Comparison of ENCODE assay signal across 8 mouse cellular contexts in genomic region chr1:97977521-97977920, GRCm38 (mm10).
DNase-seq lines count a peak whose midpoint lies in the region; ATAC-seq and TF ChIP-seq lines count a peak whose summit lies in the region.

No protein-coding gene starts in this region.

- 10% methylated on average over 7 of the region's 7 CpGs for WGBS in heart, embryonic 15.5 days
- 8% methylated on average over 7 of the region's 7 CpGs for WGBS in hindbrain, embryonic 13.5 days
- WGBS in midbrain, embryonic 11.5 days = 7% methylated on average over 7 of the region's 7 CpGs

- H3K27me3 ChIP-seq in heart, embryonic 15.5 days = no peaks in the 10 kb centered on the region
- H3K27me3 ChIP-seq in hindbrain, embryonic 13.5 days = no peaks in the 10 kb centered on the region
- H3K27me3 ChIP-seq in midbrain, embryonic 11.5 days (ENCODE audit: control insufficient read depth, insufficient read depth, low read length) = no peaks in the 10 kb centered on the region; the same call in 1 of the 2 replicates

- no peak for TF ChIP-seq POLR2A in cortical plate, adult 2 months (IDR thresholded peaks at IDR 0.05; ENCODE audit: extremely low read depth, insufficient read depth, low read length)

- H3K36me3 ChIP-seq in heart, embryonic 15.5 days = no peaks in the 10 kb centered on the region
- H3K36me3 ChIP-seq in hindbrain, embryonic 13.5 days = peaks cover 4% of the 10 kb centered on the region; the same call in 1 of the 2 replicates
- H3K36me3 ChIP-seq in midbrain, embryonic 11.5 days (ENCODE audit: control insufficient read depth, insufficient read depth, low read length) = no peaks in the 10 kb centered on the region

- H3K4me3 ChIP-seq in heart, embryonic 15.5 days = peak overlapping the region; percentile 64
- peak overlapping the region; percentile 71 for H3K4me3 ChIP-seq in cortical plate, adult 2 months (ENCODE audit: insufficient read depth, low read length)
- peak overlapping the region; percentile 73 for H3K4me3 ChIP-seq in hindbrain, embryonic 13.5 days
- peak overlapping the region; percentile 46 for H3K4me3 ChIP-seq in midbrain, embryonic 11.5 days (ENCODE audit: low read depth, low read length)

- peak overlapping the region; percentile 78 for H3K9ac ChIP-seq in heart, embryonic 15.5 days
- H3K9ac ChIP-seq in hindbrain, embryonic 13.5 days = peak overlapping the region; percentile 93
- no peak overlapping the region; the same call in 1 of the 2 replicates for H3K9ac ChIP-seq in midbrain, embryonic 11.5 days (ENCODE audit: low read length)

- peaks cover 19% of the 10 kb centered on the region for H3K4me1 ChIP-seq in heart, embryonic 15.5 days (replicated peaks)
- peaks cover 1% of the 10 kb centered on the region; the same call in 1 of the 2 replicates for H3K4me1 ChIP-seq in cortical plate, adult 2 months (ENCODE audit: control insufficient read depth, insufficient read depth, low read length)
- peaks cover 23% of the 10 kb centered on the region for H3K4me1 ChIP-seq in hindbrain, embryonic 13.5 days (replicated peaks)
- H3K4me1 ChIP-seq in midbrain, embryonic 11.5 days (ENCODE audit: control insufficient read depth, insufficient read depth, low read length) = peaks cover 8% of the 10 kb centered on the region

- peak overlapping the region; percentile 97 for H3K27ac ChIP-seq in heart, embryonic 15.5 days
- H3K27ac ChIP-seq in cortical plate, adult 2 months (ENCODE audit: insufficient read depth, low read length) = peak overlapping the region; percentile 99; the same call in 1 of the 2 replicates
- H3K27ac ChIP-seq in hindbrain, embryonic 13.5 days = peak overlapping the region; percentile 92
- no peak overlapping the region for H3K27ac ChIP-seq in midbrain, embryonic 11.5 days (ENCODE audit: low read depth, low read length)

- peak overlapping the region; percentile 55 for H3K4me2 ChIP-seq in heart, embryonic 15.5 days
- H3K4me2 ChIP-seq in hindbrain, embryonic 13.5 days = peak overlapping the region; percentile 80
- H3K4me2 ChIP-seq in midbrain, embryonic 11.5 days = peak overlapping the region; percentile 55

- no peak for ATAC-seq in heart, embryonic 15.5 days (replicated peaks; ENCODE audit: insufficient number of reproducible peaks, insufficient read depth, low FRiP score, low read depth)
- no peak for ATAC-seq in hindbrain, embryonic 13.5 days (ENCODE audit: low FRiP score)
- no peak for ATAC-seq in midbrain, embryonic 11.5 days (ENCODE audit: low FRiP score)
- ATAC-seq in megakaryocyte progenitor cell, adult 5-6 weeks (replicated peaks; ENCODE audit: poor library complexity) = no peak

- no peak for DNase-seq in heart, adult 18-20 months
- DNase-seq in midbrain, embryonic 11.5 days (ENCODE audit: low spot score, missing footprints) = peak; percentile 87
- DNase-seq in spleen, postnatal 10 days (ENCODE audit: low spot score in 2 of 2) = no peak
- no peak for DNase-seq in thymus, adult 18-20 months

- no peak for TF ChIP-seq CTCF in cortical plate, adult 2 months (IDR thresholded peaks at IDR 0.05; ENCODE audit: extremely low read depth, insufficient read depth, low read length)

- no peaks in the 10 kb centered on the region for H3K9me3 ChIP-seq in heart, embryonic 15.5 days (replicated peaks)
- no peaks in the 10 kb centered on the region for H3K9me3 ChIP-seq in hindbrain, embryonic 13.5 days
- no peaks in the 10 kb centered on the region for H3K9me3 ChIP-seq in midbrain, embryonic 11.5 days (ENCODE audit: control insufficient read depth, low read length)
